Mouse (Mus musculus) adrenal gland, adult (tissue): ENCODE measurements around the gene Tmem189.
"Not testable (repeated sequence)": the region's sequence is repeated elsewhere in the genome, so short reads cannot be mapped to it uniquely, and the experiment has no call there.

Experiments used
- DNase-seq, 2 experiments: peaks; one replicate each; pipeline ENCODE4 v3.0.0; 2022 to 2023; ENCODE audit warnings: low spot score in 1 of 2; ENCODE audit not compliant: inconsistent age in 2 of 2

The Tmem189 gene

DNA sequence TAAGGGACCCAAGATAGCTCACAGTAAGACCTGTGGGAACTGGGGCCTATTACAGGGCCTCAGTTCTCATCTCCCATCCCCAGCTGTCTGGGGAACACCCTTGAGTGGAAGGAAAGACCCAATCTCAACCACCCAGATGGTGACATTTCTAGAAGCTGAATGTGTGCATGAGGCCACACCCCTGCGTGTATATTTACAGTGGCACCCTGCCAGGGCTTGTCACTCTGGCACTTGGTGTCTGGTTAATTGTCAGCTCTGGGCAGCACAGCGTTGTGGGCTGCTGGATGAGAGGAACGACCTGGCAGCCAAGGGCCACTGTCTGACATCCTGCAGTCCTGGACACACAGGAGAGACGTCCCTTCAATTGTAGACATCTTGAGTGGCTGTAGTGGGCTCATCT is 60.8 kb downstream of the Tmem189 start:
- no peak for DNase-seq

DNA sequence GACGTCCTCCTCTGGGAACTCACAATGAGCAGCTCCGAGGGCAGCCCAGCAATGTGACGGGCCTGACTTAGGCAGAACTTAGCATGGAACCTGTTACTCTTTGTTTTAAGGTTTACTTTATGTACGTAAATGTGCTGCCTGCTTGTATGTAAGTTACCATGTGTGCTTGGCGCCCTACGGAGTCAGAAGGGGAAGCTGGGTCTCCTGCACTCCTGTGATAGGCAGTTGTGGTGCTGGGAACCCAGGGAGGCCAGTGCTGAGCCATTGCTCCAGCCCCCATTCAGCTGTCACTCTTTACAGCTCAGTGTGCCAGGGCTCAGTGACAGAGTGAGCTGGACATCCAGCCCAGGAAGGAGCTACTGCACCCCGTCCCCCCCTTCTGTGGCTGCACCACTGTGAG is 62.6 kb downstream of the Tmem189 start:
- DNase-seq = no peak

- DNase-seq = peak in 1 of 2 experiments; percentile 71
Observed at GRCm38 (mm10) chr2:167625670-167626069, 64.0 kb downstream of the Tmem189 start.

- no peak for DNase-seq
Observed at GRCm38 (mm10) chr2:167624368-167625075, 65.1 kb downstream of the Tmem189 start.

GRCm38 (mm10) chr2:167622965-167623364 is 66.7 kb downstream of the Tmem189 start:
- no peak for DNase-seq

DNA sequence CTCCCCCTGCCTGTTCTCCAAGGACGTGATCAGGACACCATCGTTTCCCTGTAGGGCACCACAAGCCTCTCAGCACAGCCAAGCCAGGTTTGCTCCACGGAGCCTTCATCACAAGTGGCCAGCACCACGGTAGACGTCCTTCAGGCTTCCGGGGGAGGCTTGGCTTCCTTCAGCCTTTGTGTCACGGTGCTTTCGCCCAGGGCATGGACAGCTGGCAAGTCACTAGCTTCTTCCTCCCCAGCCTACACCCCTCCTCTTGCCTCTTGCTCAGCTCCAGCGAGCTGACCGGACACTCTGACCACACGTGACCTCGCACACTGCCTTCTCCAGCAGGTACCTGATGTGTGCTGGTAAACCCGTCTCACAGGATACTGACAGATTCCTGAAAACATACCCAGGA is 67.3 kb downstream of the Tmem189 start:
- peak in 1 of 2 experiments; percentile 45 for DNase-seq

- no peak for DNase-seq
Observed at GRCm38 (mm10) chr2:167621255-167622087, 68.2 kb downstream of the Tmem189 start.

- no peak for DNase-seq
Observed at GRCm38 (mm10) chr2:167617472-167617871, 72.2 kb downstream of the Tmem189 start.

- DNase-seq = no peak
Observed at GRCm38 (mm10) chr2:167617034-167617433, 72.6 kb downstream of the Tmem189 start.

DNA sequence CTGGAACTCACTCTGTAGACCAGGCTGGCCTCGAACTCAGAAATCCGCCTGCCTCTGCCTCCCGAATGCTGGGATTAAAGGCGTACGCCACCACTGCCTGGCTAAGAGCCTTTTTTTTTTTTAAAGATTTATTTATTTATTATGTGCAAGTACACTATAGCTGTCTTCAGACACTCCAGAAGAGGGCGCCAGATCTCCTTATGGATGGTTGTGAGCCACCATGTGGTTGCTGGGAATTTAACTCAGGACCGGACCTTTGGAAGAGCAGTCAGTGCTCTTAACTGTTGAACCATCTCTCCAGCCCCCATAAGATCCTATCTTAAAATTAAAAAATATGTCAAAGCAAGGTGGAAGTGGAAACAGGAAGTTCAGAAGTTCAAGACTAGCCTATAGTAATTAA is 76.3 kb downstream of the Tmem189 start:
- DNase-seq = not testable (repeated sequence)

GRCm38 (mm10) chr2:167612122-167612521 is 77.5 kb downstream of the Tmem189 start:
- DNase-seq = no peak

DNA sequence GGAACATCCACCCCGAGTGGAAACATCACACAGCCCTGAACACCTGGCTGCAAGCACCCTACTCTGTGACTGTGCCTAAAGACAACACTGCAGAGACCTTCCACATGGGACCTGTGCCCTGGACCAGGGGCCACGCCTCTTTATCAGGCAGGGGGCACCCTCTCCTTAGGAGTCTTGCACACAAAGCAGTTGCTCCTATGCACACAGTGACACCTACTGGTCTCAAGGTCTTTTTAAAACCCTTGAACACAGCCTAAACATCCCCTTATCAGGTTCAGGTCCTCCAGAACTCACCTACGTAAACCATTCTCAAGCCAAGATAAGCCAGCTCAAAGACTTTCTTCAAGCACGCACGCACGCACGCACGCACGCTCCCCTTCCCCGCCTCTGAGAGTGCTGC is 78.3 kb downstream of the Tmem189 start:
- DNase-seq = no peak

DNA sequence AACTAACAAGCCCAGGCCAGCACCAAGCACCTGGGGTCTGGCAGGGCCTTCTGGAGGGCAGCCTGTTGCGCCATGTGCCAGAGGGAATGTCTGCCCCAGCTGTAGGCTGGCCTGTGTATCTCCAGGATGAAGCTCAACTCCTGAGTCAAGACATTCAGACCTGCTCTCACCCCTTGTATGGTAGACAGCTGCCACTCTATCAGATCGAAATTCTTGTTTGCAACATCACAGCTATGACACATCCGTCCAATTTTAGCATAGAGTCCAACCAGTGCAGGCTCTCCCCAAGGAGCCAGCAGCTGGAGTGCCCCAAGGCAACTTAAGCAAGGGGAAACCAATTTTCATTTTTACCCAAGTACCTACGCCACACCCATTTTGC is 82.9 kb downstream of the Tmem189 start:
- no peak for DNase-seq

DNA sequence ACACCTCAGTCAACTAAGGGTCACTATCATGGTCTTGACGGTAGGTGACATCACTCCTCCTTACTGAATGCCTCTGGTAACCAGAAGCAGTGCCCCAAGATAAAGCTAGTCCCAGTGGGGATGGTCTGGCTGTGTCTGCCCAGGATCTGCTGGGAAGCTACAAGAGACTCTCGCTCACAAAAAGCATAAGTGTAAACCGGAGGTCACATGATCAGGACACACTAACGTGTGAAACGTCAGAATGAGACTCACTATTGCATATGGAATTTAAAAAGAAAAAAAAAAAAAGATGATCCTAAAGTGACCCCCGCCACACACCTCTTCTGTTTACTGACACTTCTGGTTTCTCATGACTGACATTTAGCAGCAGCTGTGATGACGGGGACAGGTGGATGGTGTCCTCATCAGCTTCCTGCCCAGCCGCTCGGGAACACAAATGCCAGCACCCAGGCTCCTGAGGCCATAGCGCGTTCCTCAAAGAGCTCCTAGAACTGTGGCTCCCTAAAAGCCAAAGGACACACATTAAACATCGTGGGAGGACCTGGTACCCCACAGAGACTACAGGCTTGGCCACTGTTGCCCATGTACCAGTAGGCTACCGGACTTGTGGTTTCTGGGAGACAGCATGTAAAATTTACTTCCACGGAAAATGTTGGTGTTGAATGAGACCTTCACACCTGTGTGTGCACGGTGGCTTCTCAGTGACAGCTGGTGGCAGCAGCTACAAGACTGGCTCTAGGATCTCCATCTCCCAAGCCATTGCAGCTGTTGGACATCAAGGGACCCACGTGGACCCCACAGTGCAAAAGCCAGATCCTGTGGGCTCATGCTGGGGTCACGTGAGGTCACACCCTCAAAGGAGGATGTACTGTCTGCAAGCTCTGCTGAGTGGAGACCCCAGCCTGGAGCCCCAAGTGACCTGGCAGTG is 83.5 kb downstream of the Tmem189 start:
- no peak for DNase-seq

- DNase-seq = peak; percentile 87 to 96
Observed at GRCm38 (mm10) chr2:167605178-167605794, 84.3 kb downstream of the Tmem189 start.

DNA sequence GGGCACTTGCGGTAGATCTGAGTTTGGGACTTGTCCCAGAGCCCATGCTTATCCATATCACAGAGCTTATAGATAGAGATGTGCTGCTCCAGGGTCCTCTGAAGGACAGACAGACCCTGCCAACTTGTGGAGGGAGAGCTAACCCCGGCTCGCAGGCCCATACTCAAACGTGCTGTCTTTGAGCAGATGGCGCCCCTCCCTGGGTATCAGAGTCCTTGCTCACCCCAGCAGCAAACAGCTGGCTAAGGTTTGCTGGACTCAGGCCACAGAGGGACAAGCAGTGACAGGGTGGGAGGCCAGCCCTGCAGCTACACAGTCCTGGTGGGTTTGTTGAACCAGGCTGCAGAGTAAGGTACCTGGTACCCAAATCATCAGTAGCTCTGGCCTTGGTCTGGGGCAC is 86.6 kb downstream of the Tmem189 start:
- peak in 1 of 2 experiments; percentile 53 for DNase-seq

GRCm38 (mm10) chr2:167602364-167602763 is 87.3 kb downstream of the Tmem189 start:
- no peak for DNase-seq

DNA sequence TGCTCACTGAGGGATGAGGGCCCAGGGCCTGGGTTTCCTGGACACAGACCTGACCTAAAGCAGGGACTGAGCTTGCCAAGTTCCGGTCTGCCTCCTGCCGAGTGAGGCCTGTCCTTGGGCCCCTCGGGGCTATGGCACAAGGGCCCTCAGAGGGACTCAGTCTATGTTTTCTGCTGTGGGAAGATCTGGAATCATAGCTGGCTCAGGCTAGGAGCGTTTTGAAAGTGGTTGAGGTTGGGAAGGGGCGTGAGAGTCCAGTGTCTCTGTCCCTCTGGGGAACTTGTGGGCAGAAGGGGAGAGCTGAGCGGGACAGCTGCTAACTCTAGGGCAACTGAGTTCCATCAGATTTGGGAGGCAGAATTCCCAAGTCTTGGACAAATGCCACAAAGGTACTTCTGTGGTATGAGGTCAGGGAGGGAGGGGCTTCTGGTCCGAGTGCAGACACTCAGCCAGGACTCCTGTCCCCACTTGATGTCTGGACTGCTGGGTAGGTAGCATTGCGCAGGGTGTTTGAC is 89.1 kb downstream of the Tmem189 start:
- no peak for DNase-seq

DNA sequence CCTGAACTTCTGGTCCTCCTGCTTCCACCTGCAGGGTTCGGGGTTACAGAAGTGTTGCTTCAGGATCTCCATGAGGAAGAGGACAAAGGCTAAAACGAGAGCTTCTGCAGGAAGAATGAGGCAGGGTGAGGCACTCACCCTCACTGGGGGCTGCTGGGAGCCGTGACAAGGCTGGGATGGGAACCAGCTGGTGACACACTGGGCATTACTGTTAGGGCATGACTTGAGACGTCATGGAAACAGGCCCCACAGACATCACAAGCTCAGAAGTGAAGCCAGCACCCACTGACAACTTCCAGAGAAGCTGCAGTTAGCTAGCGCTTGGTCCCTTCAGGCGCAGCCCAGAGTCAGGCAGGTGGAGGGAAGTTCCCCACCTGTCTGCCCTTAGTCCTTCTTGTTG is 89.7 kb downstream of the Tmem189 start:
- DNase-seq = no peak

DNA sequence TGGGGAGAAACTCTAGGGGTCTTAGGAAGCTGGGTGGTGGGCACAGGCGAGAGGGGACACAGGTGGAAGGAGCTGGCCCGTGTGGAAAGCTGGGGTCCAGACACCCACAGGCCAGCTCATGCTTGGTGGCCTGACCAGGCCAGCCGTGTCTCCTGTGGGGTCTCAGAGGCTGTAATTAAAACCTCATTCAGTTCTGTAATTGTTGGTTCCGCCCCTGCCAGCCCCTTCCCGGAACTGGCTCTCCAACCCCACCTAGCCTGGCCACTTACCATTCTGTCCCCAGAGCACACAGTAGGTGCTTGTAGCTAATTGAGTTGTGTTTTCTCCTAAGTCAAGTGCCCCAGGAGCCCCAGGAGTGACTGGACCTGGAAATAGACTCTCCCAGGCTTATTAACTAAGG is 90.4 kb downstream of the Tmem189 start:
- DNase-seq = no peak
